In genomic region chr2:78931358-78931757, GRCm38 (mm10) we compare ENCODE assay signal across 9 mouse cellular contexts.
DNase-seq lines count a peak whose midpoint lies in the region; ATAC-seq and TF ChIP-seq lines count a peak whose summit lies in the region.
"Had no signal": no experiment of that assay in that cellular context is flagged by ENCODE, and none has a peak within 500 bp of the region (broad histone marks: within the 10 kb centered on the region; RNA-seq: fewer than 3 reads in every experiment).

No protein-coding gene starts in this region.

- H3K36me3 ChIP-seq in lung, embryonic 14.5 days (ENCODE audit: insufficient read depth) = no peaks in the 10 kb centered on the region
- H3K36me3 ChIP-seq: limb, embryonic 13.5 days had no signal

- DNase-seq in embryo, embryonic 10 days (ENCODE audit: low spot score) = peak; percentile 55
- no peak for DNase-seq in embryo, embryonic 9.5 days (ENCODE audit: extremely low spot score)
- DNase-seq in lung, embryonic 14.5 days = peak; percentile 62
- DNase-seq in lung, adult 2 months = no peak
- DNase-seq in c-Kit-positive CD71-positive TER-119-negative erythroid progenitor cells, embryonic 14.5 days (ENCODE audit: low read depth) = peak; percentile 46
- DNase-seq in naive thymus-derived CD4-positive, alpha-beta T cell, adult 2 months (ENCODE audit: low read depth) = peak; percentile 52
- no peak for DNase-seq in left cerebral cortex, adult 8-10 months (ENCODE audit: low spot score in 2 of 2)
- no peak for DNase-seq in kidney, postnatal 25 days

- no peak for ATAC-seq in lung, embryonic 14.5 days (ENCODE audit: insufficient read depth)

- TF ChIP-seq CTCF in lung, embryonic 14.5 days (IDR thresholded peaks at IDR 0.05; ENCODE audit: low read depth) = peak; percentile 54
- TF ChIP-seq CTCF in lung, adult 2 months (IDR thresholded peaks at IDR 0.05; ENCODE audit: insufficient read depth, low read length) = no peak

- H3K4me3 ChIP-seq in lung, embryonic 14.5 days (ENCODE audit: low read depth, low read length) = no peak overlapping the region
- H3K4me3 ChIP-seq in lung, adult 2 months (replicated peaks; ENCODE audit: extremely low read depth, low read depth, low read length) = no peak overlapping the region
- H3K4me3 ChIP-seq: limb, embryonic 13.5 days had no signal

- H3K27me3 ChIP-seq in lung, embryonic 14.5 days (ENCODE audit: insufficient read depth, low read length) = no peaks in the 10 kb centered on the region
- H3K27me3 ChIP-seq: limb, embryonic 13.5 days had no signal

- no peaks in the 10 kb centered on the region for H3K9me3 ChIP-seq in lung, embryonic 14.5 days (ENCODE audit: low read depth, low read length)
- H3K9me3 ChIP-seq: limb, embryonic 13.5 days had no signal

- TF ChIP-seq POLR2A in lung, adult 2 months (IDR thresholded peaks at IDR 0.05; ENCODE audit: borderline replicate concordance, extremely low read depth, low read depth, low read length) = no peak

- H3K4me1 ChIP-seq in lung, embryonic 14.5 days (ENCODE audit: insufficient read depth) = peaks cover 12% of the 10 kb centered on the region; the same call in 1 of the 2 replicates
- H3K4me1 ChIP-seq in lung, adult 2 months (ENCODE audit: control insufficient read depth, insufficient read depth, low read length) = peaks cover 2% of the 10 kb centered on the region; the same call in 1 of the 2 replicates

- H3K27ac ChIP-seq in lung, embryonic 14.5 days (ENCODE audit: low read depth) = no peak overlapping the region
- H3K27ac ChIP-seq: limb, embryonic 13.5 days had no signal

- no peak overlapping the region for H3K9ac ChIP-seq in lung, embryonic 14.5 days
- H3K9ac ChIP-seq: limb, embryonic 13.5 days had no signal

- no peak overlapping the region for H3K4me2 ChIP-seq in lung, embryonic 14.5 days
- H3K4me2 ChIP-seq: limb, embryonic 13.5 days had no signal

- 43% methylated on average over 2 of the region's 2 CpGs for WGBS in lung, embryonic 14.5 days
- WGBS in lung, adult 2 months = 40% methylated on average over 2 of the region's 2 CpGs

Comparison
In these comparisons a context has a peak if more than half of its experiments do, and no peak if none do; other contexts are left out.
1. DNase-seq: peak in embryo, embryonic 10 days (single experiment), lung, embryonic 14.5 days (single experiment), c-Kit-positive CD71-positive TER-119-negative erythroid progenitor cells, embryonic 14.5 days (single experiment) and naive thymus-derived CD4-positive, alpha-beta T cell, adult 2 months (single experiment); none in embryo, embryonic 9.5 days (single experiment), lung, adult 2 months (single experiment), left cerebral cortex, adult 8-10 months (0 of 2) and kidney, postnatal 25 days (0 of 2).